Comparison of ENCODE assay signal across 14 mouse cellular contexts in the genomic region with DNA sequence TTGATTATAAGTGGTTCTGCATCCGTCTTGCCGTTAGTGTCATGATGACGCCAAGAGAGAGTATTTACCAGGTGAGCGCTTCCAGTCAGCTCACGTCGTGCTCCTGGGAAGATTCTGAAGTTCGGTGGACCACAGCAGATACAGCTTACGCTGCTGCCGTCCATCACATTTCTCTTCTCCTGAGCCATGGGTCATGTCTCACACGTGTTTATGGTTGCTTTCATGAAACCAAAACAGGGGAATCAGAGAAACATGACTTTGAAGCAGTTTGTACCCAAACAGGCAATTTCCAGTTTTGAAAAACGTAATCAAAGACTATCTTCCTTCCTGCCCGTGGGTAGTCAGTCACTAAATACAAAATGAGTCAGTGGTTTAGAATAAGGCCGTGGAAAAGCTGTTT.
"Had no signal": no experiment of that assay in that cellular context is flagged by ENCODE, and none has a peak within 500 bp of the region (broad histone marks: within the 10 kb centered on the region; RNA-seq: fewer than 3 reads in every experiment).

No protein-coding gene starts in this region.

- H3K4me1 ChIP-seq: liver, embryonic 15.5 days; midbrain, embryonic 10.5 days; neural tube, embryonic 12.5 days had no signal

- H3K27me3 ChIP-seq: liver, embryonic 15.5 days; neural tube, embryonic 12.5 days had no signal

- DNase-seq: kidney, adult 9 months; kidney, postnatal 10 days; lung, adult 2 months; lung, postnatal 36 days; midbrain, embryonic 14.5 days; right cerebral cortex, postnatal 4 days; thymus, postnatal 4 days had no signal

- H3K4me3 ChIP-seq: left cerebral cortex, adult 2 months; limb, embryonic 10.5 days; liver, embryonic 15.5 days; midbrain, embryonic 10.5 days; myocyte; neural tube, embryonic 12.5 days had no signal

- H3K9me3 ChIP-seq: limb, embryonic 10.5 days; liver, embryonic 15.5 days; midbrain, embryonic 10.5 days; neural tube, embryonic 12.5 days had no signal

- H3K27ac ChIP-seq: left cerebral cortex, adult 2 months; limb, embryonic 10.5 days; liver, embryonic 15.5 days; midbrain, embryonic 10.5 days; neural tube, embryonic 12.5 days; stomach, postnatal 0 days had no signal
